Mouse (Mus musculus) midbrain, embryonic 13.5 days (tissue): Measurements from ENCODE around the gene A930033H14Rik. TPM values are rescaled to one million over a fixed set of nuclear protein-coding genes. Genes with fewer than 3 reads are reported as not detected.

Experiments used
- ATAC-seq: fragments of 200-750 bp; cut with Nextera tagmentation; 2 replicates; pipeline ENCODE4 v1.8.0; 2017; ENCODE audit warnings: mild to moderate bottlenecking, moderate TSS enrichment, moderate library complexity
- H3K27ac ChIP-seq: fragments of 300-500 bp; sonication (generic); 2 replicates; pipeline ENCODE4 v1.5.1; 2015; ENCODE audit warnings: inconsistent platforms, mild to moderate bottlenecking, moderate library complexity
- H3K27me3 ChIP-seq: fragments of 300-500 bp; sonication (generic); 2 replicates; pipeline ENCODE4 v1.6.1; 2015; ENCODE audit warnings: mild to moderate bottlenecking, inconsistent platforms
- H3K36me3 ChIP-seq: fragments of 300-500 bp; sonication (generic); 2 replicates; pipeline ENCODE4 v1.6.1; 2015; ENCODE audit warnings: mild to moderate bottlenecking, inconsistent platforms
- H3K4me1 ChIP-seq: fragments of 300-500 bp; sonication (generic); replicated peaks from 2 replicates; pipeline ENCODE4 v1.6.1; 2015; ENCODE audit warnings: inconsistent platforms
- H3K4me2 ChIP-seq: fragments of 300-500 bp; sonication (generic); replicated peaks from 2 replicates; pipeline ENCODE4 v1.6.1; 2015; ENCODE audit warnings: moderate library complexity, mild to moderate bottlenecking, inconsistent platforms
- H3K4me3 ChIP-seq: fragments of 300-500 bp; sonication (generic); replicated peaks from 2 replicates; pipeline ENCODE4 v1.5.1; 2015; ENCODE audit warnings: mild to moderate bottlenecking, inconsistent platforms
- H3K9ac ChIP-seq: fragments of 300-500 bp; sonication (generic); replicated peaks from 2 replicates; pipeline ENCODE4 v1.6.1; 2015; ENCODE audit warnings: mild to moderate bottlenecking, inconsistent platforms
- H3K9me3 ChIP-seq: fragments of 300-500 bp; sonication (generic); 2 replicates; pipeline ENCODE4 v1.6.1; 2016; ENCODE audit warnings: mild to moderate bottlenecking, inconsistent platforms
- WGBS: fragments of 180-500 bp; shearing (Covaris S2); methylation state at CpG from one replicate; pipeline ENCODE4 v1.1.7; 2015; 5-methylcytosine and 5-hydroxymethylcytosine counted together
- polyA plus RNA-seq: library from polyadenylated mRNA; unstranded; fragments of >200 nt; fragmentation: Nextera tagmentation; extraction: Ambion mirVana; gene quantifications from 2 replicates; pipeline ENCODE4 v1.2.1, GENCODE M21; 2015

The A930033H14Rik gene
- polyA plus RNA-seq, 1 experiment from 2014 or later = 1.3 TPM

DNA sequence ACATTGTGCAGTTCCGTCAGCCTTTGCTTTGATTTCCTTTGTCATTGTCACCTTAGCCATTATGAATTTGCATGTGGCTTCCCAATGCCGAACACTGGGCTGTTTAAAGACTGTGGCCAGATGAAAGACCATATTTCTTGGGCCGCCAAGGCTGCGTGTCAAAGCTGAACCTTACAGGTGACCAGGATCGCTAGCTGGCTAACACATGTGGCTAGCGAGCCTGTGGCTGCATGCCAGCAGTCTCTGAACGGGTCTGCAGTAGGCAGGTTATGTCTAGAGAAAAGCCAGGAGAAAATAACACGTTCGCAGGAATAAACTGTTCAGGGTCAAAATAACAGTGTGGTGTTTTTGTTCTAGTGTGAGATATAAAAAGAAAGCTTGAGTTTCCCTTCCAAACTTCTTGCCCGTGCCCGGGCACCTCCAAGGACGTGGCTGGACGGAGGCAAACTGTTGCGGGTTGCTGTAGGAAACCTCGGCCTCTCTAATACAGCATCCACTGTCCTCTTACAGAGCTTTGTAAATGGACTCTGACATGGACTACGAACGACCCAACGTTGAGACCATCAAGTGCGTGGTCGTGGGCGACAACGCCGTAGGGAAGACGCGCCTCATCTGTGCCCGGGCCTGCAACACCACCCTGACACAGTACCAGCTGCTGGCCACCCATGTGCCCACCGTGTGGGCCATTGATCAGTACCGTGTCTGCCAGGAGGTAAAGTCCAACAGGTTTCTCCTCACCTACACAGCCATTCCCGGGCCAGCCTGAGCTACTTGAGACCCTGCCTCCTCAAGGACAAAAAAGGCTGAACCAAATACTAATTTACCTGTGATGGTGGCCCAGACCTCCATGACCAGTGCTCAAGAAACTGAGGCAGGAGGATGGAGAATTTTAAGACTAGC, 35.6 kb upstream of the A930033H14Rik start:
- no peak overlapping the region for H3K9ac ChIP-seq
- peaks cover 4% of the 10 kb centered on the region for H3K4me1 ChIP-seq
- no peak overlapping the region for H3K4me3 ChIP-seq
- H3K9me3 ChIP-seq = no peaks in the 10 kb centered on the region; the same call in 1 of the 2 replicates
- ATAC-seq = no peak
- WGBS = 94% methylated on average over 29 of the region's 29 CpGs
- H3K4me2 ChIP-seq = no peak overlapping the region
- H3K27me3 ChIP-seq = no peaks in the 10 kb centered on the region
- peaks cover 8% of the 10 kb centered on the region for H3K36me3 ChIP-seq
- H3K27ac ChIP-seq = no peak overlapping the region

- no peak for ATAC-seq
- 92% methylated on average over 7 of the region's 7 CpGs for WGBS
- Histone ChIP-seq H3K9me3 (no peaks in the 10 kb centered on the region; the same call in 1 of the 2 replicates), H3K4me1 (no peaks in the 10 kb centered on the region), H3K27me3 (no peaks in the 10 kb centered on the region), H3K36me3 (peaks cover 8% of the 10 kb centered on the region), H3K4me3 (no peak overlapping the region), H3K27ac (no peak overlapping the region), H3K4me2 (no peak overlapping the region), H3K9ac (no peak overlapping the region)
Measured at GRCm38 (mm10) chr10:69247311-69248033, 34.6 kb upstream of the A930033H14Rik start.

DNA sequence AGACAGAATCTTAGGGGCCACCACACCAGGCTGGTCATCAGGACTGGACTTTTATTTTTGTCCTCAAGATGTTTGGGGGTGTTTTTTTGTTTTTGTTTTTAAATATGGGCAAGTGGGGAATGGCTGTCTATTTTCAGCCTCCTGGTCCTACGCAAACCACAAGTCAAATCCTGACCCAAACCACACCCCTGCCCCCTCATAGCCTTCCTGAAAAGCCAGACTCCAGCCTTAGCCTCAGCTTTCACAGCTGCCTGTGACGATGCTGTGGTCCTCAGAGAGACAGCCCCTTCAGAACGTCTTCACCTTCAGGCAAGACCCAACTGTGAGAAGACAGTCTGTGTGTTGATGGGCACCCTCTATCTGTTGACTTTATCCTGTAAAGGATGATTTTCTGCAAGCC, 33.9 kb upstream of the A930033H14Rik start:
- no peaks in the 10 kb centered on the region for H3K27me3 ChIP-seq
- H3K4me2 ChIP-seq = no peak overlapping the region
- no peak overlapping the region for H3K27ac ChIP-seq
- no peak overlapping the region for H3K9ac ChIP-seq
- no peaks in the 10 kb centered on the region for H3K4me1 ChIP-seq
- H3K9me3 ChIP-seq = no peaks in the 10 kb centered on the region; the same call in 1 of the 2 replicates
- no peak for ATAC-seq
- WGBS = 84% methylated on average over 3 of the region's 3 CpGs
- H3K36me3 ChIP-seq = peaks cover 10% of the 10 kb centered on the region
- H3K4me3 ChIP-seq = no peak overlapping the region

- WGBS = 93% methylated on average over 10 of the region's 10 CpGs
- ATAC-seq = no peak
- Histone ChIP-seq H3K4me3 (no peak overlapping the region), H3K27me3 (no peaks in the 10 kb centered on the region), H3K36me3 (peaks cover 10% of the 10 kb centered on the region), H3K4me1 (no peaks in the 10 kb centered on the region), H3K4me2 (no peak overlapping the region), H3K9ac (no peak overlapping the region), H3K27ac (no peak overlapping the region), H3K9me3 (no peaks in the 10 kb centered on the region; the same call in 1 of the 2 replicates)
Measured at GRCm38 (mm10) chr10:69245906-69246668, 33.2 kb upstream of the A930033H14Rik start.

DNA sequence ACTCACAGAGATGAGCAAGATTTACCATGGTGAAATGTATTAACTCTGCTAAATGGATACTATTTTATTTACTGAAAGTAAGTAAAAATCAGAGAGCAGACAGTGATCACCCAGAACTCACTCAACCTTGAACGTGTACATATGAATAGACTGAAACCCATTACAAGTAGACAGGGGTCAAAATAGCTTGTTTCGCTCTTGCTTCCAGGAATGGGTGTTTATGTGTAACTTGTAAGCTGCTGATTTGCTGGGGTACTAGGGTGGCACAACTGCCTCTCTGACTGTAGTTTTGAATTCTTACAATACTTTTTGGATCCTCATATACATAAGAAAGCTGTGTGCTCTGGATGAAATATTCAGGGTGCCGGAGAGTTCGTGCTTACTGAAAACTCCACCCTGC, 32.3 kb upstream of the A930033H14Rik start:
- Histone ChIP-seq H3K36me3 (peaks cover 10% of the 10 kb centered on the region), H3K27me3 (no peaks in the 10 kb centered on the region), H3K9me3 (no peaks in the 10 kb centered on the region; the same call in 1 of the 2 replicates), H3K27ac (no peak overlapping the region), H3K9ac (no peak overlapping the region), H3K4me3 (no peak overlapping the region), H3K4me2 (no peak overlapping the region), H3K4me1 (no peaks in the 10 kb centered on the region)
- 88% methylated on average over 4 of the region's 4 CpGs for WGBS
- no peak for ATAC-seq

DNA sequence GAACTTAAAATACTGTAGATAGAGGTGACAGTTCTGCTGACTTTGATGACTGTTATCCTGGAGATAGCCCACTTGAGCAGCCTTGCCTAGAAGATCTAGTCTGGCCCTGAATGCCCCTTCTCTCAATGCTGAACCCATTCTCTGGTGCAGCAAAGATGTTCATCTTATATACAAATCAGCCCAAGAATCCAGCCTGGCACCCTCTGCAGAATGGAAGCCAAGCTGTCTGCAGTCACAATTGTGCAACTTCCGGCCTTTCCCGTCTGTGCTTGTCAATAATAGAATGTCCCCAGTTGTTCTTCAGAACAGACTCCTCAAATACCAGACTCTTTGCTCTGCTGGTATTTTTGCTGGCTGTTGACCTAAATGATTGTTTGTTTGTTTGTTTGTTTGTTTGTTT, 27.6 kb upstream of the A930033H14Rik start:
- H3K4me1 ChIP-seq = peaks cover 5% of the 10 kb centered on the region
- 91% methylated on average over 2 of the region's 2 CpGs for WGBS
- H3K27me3 ChIP-seq = no peaks in the 10 kb centered on the region
- no peak overlapping the region for H3K4me3 ChIP-seq
- H3K27ac ChIP-seq = no peak overlapping the region
- 0 out of 2 replicates have a peak, but pooled peaks cover 6% of the 10 kb centered on the region for H3K36me3 ChIP-seq
- H3K9ac ChIP-seq = no peak overlapping the region
- no peak overlapping the region for H3K4me2 ChIP-seq
- no peak for ATAC-seq
- no peaks in the 10 kb centered on the region; the same call in 1 of the 2 replicates for H3K9me3 ChIP-seq

GRCm38 (mm10) chr10:69238311-69238710, 25.4 kb upstream of the A930033H14Rik start:
- H3K9me3 ChIP-seq = no peaks in the 10 kb centered on the region; the same call in 1 of the 2 replicates
- H3K4me3 ChIP-seq = no peak overlapping the region
- 43% methylated on average over 6 of the region's 6 CpGs for WGBS
- no peak overlapping the region for H3K9ac ChIP-seq
- H3K36me3 ChIP-seq = 0 out of 2 replicates have a peak, but pooled peaks cover 6% of the 10 kb centered on the region
- H3K27me3 ChIP-seq = no peaks in the 10 kb centered on the region
- no peak overlapping the region for H3K27ac ChIP-seq
- H3K4me2 ChIP-seq = no peak overlapping the region
- ATAC-seq = peak; percentile 55; the same call in 1 of the 2 replicates
- peaks cover 5% of the 10 kb centered on the region for H3K4me1 ChIP-seq

- WGBS = 90% methylated on average over 9 of the region's 9 CpGs
Measured at GRCm38 (mm10) chr10:69237781-69238180, 24.9 kb upstream of the A930033H14Rik start.

GRCm38 (mm10) chr10:69237185-69237584, 24.3 kb upstream of the A930033H14Rik start:
- Histone ChIP-seq H3K4me3 (no peak overlapping the region), H3K4me1 (peaks cover 5% of the 10 kb centered on the region), H3K27ac (no peak overlapping the region), H3K27me3 (no peaks in the 10 kb centered on the region), H3K36me3 (0 out of 2 replicates have a peak, but pooled peaks cover 6% of the 10 kb centered on the region), H3K9ac (no peak overlapping the region), H3K9me3 (no peaks in the 10 kb centered on the region; the same call in 1 of the 2 replicates), H3K4me2 (no peak overlapping the region)
- no peak for ATAC-seq
- 90% methylated on average over 3 of the region's 3 CpGs for whole genome bisulfite sequencing

More at GRCm38 (mm10) chr10:69237781-69238180, 24.9 kb upstream of the A930033H14Rik start:
- ATAC-seq = no peak
- no peak overlapping the region for H3K9ac ChIP-seq
- H3K27ac ChIP-seq = no peak overlapping the region
- peaks cover 5% of the 10 kb centered on the region for H3K4me1 ChIP-seq
- no peak overlapping the region for H3K4me3 ChIP-seq
- no peak overlapping the region for H3K4me2 ChIP-seq
- H3K9me3 ChIP-seq = no peaks in the 10 kb centered on the region; the same call in 1 of the 2 replicates
- no peaks in the 10 kb centered on the region for H3K27me3 ChIP-seq
- 0 out of 2 replicates have a peak, but pooled peaks cover 6% of the 10 kb centered on the region for H3K36me3 ChIP-seq

GRCm38 (mm10) chr10:69225951-69226350, 13.1 kb upstream of the A930033H14Rik start:
- WGBS = 83% methylated on average over 8 of the region's 8 CpGs
- Histone ChIP-seq H3K4me1 (no peaks in the 10 kb centered on the region), H3K9ac (no peak overlapping the region), H3K27ac (no peak overlapping the region), H3K36me3 (peaks cover 5% of the 10 kb centered on the region; the same call in 1 of the 2 replicates), H3K4me3 (no peak overlapping the region), H3K4me2 (no peak overlapping the region), H3K27me3 (no peaks in the 10 kb centered on the region), H3K9me3 (no peaks in the 10 kb centered on the region)
- no peak for ATAC-seq

DNA sequence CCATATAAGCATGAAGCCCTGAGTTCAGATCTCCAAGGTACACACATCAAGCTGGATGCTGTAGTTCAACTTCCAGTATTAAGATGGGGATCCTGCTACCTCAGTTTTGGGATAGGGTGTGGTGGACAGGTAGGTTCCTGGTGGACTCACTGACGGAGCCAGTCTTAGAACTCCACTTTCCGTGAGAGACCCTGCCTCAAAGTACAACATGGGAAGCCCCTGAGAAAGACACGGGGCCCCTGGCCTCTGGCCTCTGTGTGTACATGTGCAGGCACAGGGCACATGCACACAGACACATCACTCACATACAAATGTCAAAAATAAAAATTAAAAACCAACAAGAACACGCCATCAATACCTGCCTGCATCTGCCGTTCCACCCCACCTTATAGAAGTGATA, 12.6 kb upstream of the A930033H14Rik start:
- Histone ChIP-seq H3K4me2 (no peak overlapping the region), H3K4me1 (no peaks in the 10 kb centered on the region), H3K9ac (no peak overlapping the region), H3K27me3 (no peaks in the 10 kb centered on the region), H3K9me3 (no peaks in the 10 kb centered on the region), H3K36me3 (peaks cover 5% of the 10 kb centered on the region; the same call in 1 of the 2 replicates), H3K27ac (no peak overlapping the region), H3K4me3 (no peak overlapping the region)
- no peak for ATAC-seq
- 98% methylated on average over 5 of the region's 5 CpGs for WGBS
